Comparison of ENCODE assay signal across 7 mouse cellular contexts in genomic region chrX:9271947-9272459, GRCm38 (mm10). TPM values are rescaled to one million over a fixed set of nuclear protein-coding genes. Genes with fewer than 3 reads are reported as not detected.
DNase-seq lines count a peak whose midpoint lies in the region; ATAC-seq lines count a peak whose summit lies in the region.

No protein-coding gene starts in this region.

- DNase-seq in forebrain, embryonic 10.5 days (ENCODE audit: extremely low spot score, low spot score): no peak
- DNase-seq in cerebellum, adult 9-10 months: no peak
- DNase-seq in embryo, embryonic 9.5 days (ENCODE audit: extremely low spot score): no peak

- H3K27ac ChIP-seq in forebrain, embryonic 10.5 days: peak overlapping the region; percentile 83
- no peak overlapping the region for H3K27ac ChIP-seq in limb, embryonic 13.5 days
- no peak overlapping the region for H3K27ac ChIP-seq in stomach, embryonic 14.5 days (ENCODE audit: low read length)

- H3K36me3 ChIP-seq in megakaryocyte, embryonic 14.5 days (replicated peaks; ENCODE audit: low read length): no peaks in the 10 kb centered on the region
- H3K36me3 ChIP-seq in forebrain, embryonic 10.5 days (replicated peaks): no peaks in the 10 kb centered on the region
- H3K36me3 ChIP-seq in limb, embryonic 13.5 days: no peaks in the 10 kb centered on the region
- H3K36me3 ChIP-seq in stomach, embryonic 14.5 days (ENCODE audit: control insufficient read depth, insufficient read depth, low read length): no peaks in the 10 kb centered on the region

- H3K4me2 ChIP-seq in limb, embryonic 13.5 days (replicated peaks): peak overlapping the region; percentile 63
- peak overlapping the region; percentile 39 for H3K4me2 ChIP-seq in stomach, embryonic 14.5 days (replicated peaks; ENCODE audit: low read depth, low read length)

- peaks cover 6% of the 10 kb centered on the region for H3K27me3 ChIP-seq in megakaryocyte, embryonic 14.5 days (replicated peaks)
- peaks cover 5% of the 10 kb centered on the region; the same call in 1 of the 2 replicates for H3K27me3 ChIP-seq in forebrain, embryonic 10.5 days (ENCODE audit: poor library complexity, severe bottlenecking)
- no peaks in the 10 kb centered on the region for H3K27me3 ChIP-seq in limb, embryonic 13.5 days
- no peaks in the 10 kb centered on the region for H3K27me3 ChIP-seq in stomach, embryonic 14.5 days (ENCODE audit: control insufficient read depth, insufficient read depth, low read length)

- H3K4me1 ChIP-seq in megakaryocyte, embryonic 14.5 days: peaks cover 4% of the 10 kb centered on the region
- H3K4me1 ChIP-seq in forebrain, embryonic 10.5 days: no peaks in the 10 kb centered on the region
- H3K4me1 ChIP-seq in limb, embryonic 13.5 days: no peaks in the 10 kb centered on the region
- H3K4me1 ChIP-seq in stomach, embryonic 14.5 days (ENCODE audit: control insufficient read depth, insufficient read depth, low read length): no peaks in the 10 kb centered on the region

- ATAC-seq in megakaryocyte, adult 5-6 weeks (ENCODE audit: poor library complexity, severe bottlenecking): no peak
- ATAC-seq in limb, embryonic 13.5 days (ENCODE audit: low FRiP score, low read depth): no peak
- no peak; the same call in 1 of the 2 replicates for ATAC-seq in stomach, embryonic 14.5 days (ENCODE audit: insufficient number of reproducible peaks, insufficient read depth, low FRiP score, low read depth)

- H3K9ac ChIP-seq in limb, embryonic 13.5 days: peak overlapping the region; percentile 63
- H3K9ac ChIP-seq in stomach, embryonic 14.5 days (replicated peaks; ENCODE audit: low read depth, low read length): no peak overlapping the region; the same call in 1 of the 2 replicates

- peak overlapping the region; percentile 94 for H3K4me3 ChIP-seq in megakaryocyte, embryonic 14.5 days (replicated peaks)
- H3K4me3 ChIP-seq in forebrain, embryonic 10.5 days: peak overlapping the region; percentile 63
- H3K4me3 ChIP-seq in limb, embryonic 13.5 days: peak overlapping the region; percentile 55
- H3K4me3 ChIP-seq in stomach, embryonic 14.5 days (ENCODE audit: low read depth, low read length): peak overlapping the region; percentile 44

- peaks cover 8% of the 10 kb centered on the region for H3K9me3 ChIP-seq in megakaryocyte, embryonic 14.5 days
- no peaks in the 10 kb centered on the region for H3K9me3 ChIP-seq in forebrain, embryonic 10.5 days
- no peaks in the 10 kb centered on the region for H3K9me3 ChIP-seq in limb, embryonic 13.5 days
- H3K9me3 ChIP-seq in stomach, embryonic 14.5 days (ENCODE audit: control insufficient read depth, low read depth, low read length): no peaks in the 10 kb centered on the region

- WGBS in forebrain, embryonic 10.5 days: 26% methylated on average over 8 of the region's 8 CpGs
- WGBS in limb, embryonic 13.5 days: 16% methylated on average over 8 of the region's 8 CpGs
- WGBS in stomach, embryonic 14.5 days: 24% methylated on average over 8 of the region's 8 CpGs

RNA-seq across cellular contexts. Expression of gene Xk, which starts 0.6 kb away (rescaled TPM):
- 0.53 and 0.78 TPM in 2 replicates for polyA plus RNA-seq in megakaryocyte, embryonic 14.5 days (2012; ENCODE audit: insufficient read depth, low replicate concordance)
- 5.8 and 6.2 TPM in 2 replicates for total RNA-seq in megakaryocyte, adult 5-6 weeks (2015)
- 2.4 and 4.2 TPM in 2 replicates for total RNA-seq in megakaryocyte, adult 5-6 weeks (2017)
- 2.9 and 3.3 TPM in 2 replicates for polyA plus RNA-seq in forebrain, embryonic 10.5 days (2016; fragmentation: Nextera tagmentation; extraction: Ambion mirVana)
- 0.92 and 1.0 TPM in 2 replicates for polyA plus RNA-seq in limb, embryonic 13.5 days (2015; fragmentation: Nextera tagmentation; extraction: Ambion mirVana)
- polyA plus RNA-seq in stomach, embryonic 14.5 days (2014; fragmentation: Nextera tagmentation; extraction: Ambion mirVana): 4.1 and 5.0 TPM in 2 replicates

RNA-seq across cellular contexts. Expression of gene H2al1m, which starts 11.6 kb away (rescaled TPM):
- polyA plus RNA-seq in megakaryocyte, embryonic 14.5 days (2012; ENCODE audit: insufficient read depth, low replicate concordance): not detected in 2 replicates
- not detected in 2 replicates for total RNA-seq in megakaryocyte, adult 5-6 weeks (2015)
- not detected in 2 replicates for total RNA-seq in megakaryocyte, adult 5-6 weeks (2017)
- polyA plus RNA-seq in forebrain, embryonic 10.5 days (2016; fragmentation: Nextera tagmentation; extraction: Ambion mirVana): not detected in 2 replicates
- 0.29 TPM in 1 of 2 replicates, not detected in the other for polyA plus RNA-seq in limb, embryonic 13.5 days (2015; fragmentation: Nextera tagmentation; extraction: Ambion mirVana)
- 1.1 TPM in 1 of 2 replicates, not detected in the other for polyA plus RNA-seq in stomach, embryonic 14.5 days (2014; fragmentation: Nextera tagmentation; extraction: Ambion mirVana)

RNA-seq across cellular contexts. Expression of gene Gm14862, which starts 15.3 kb away (rescaled TPM):
- polyA plus RNA-seq in megakaryocyte, embryonic 14.5 days (2012; ENCODE audit: insufficient read depth, low replicate concordance): not detected in 2 replicates
- total RNA-seq in megakaryocyte, adult 5-6 weeks (2015): not detected in 2 replicates
- not detected in 2 replicates for total RNA-seq in megakaryocyte, adult 5-6 weeks (2017)
- not detected in 2 replicates for polyA plus RNA-seq in forebrain, embryonic 10.5 days (2016; fragmentation: Nextera tagmentation; extraction: Ambion mirVana)
- 0.23 TPM in 1 of 2 replicates, not detected in the other for polyA plus RNA-seq in limb, embryonic 13.5 days (2015; fragmentation: Nextera tagmentation; extraction: Ambion mirVana)
- not detected in 2 replicates for polyA plus RNA-seq in stomach, embryonic 14.5 days (2014; fragmentation: Nextera tagmentation; extraction: Ambion mirVana)

Comparison
In these comparisons a context has a peak if more than half of its experiments do, and no peak if none do; other contexts are left out.
1. H3K4me3 ChIP-seq: peak in every context shown above with its lines; median percentile 94 in megakaryocyte, embryonic 14.5 days; 63 in forebrain, embryonic 10.5 days; 55 in limb, embryonic 13.5 days; 44 in stomach, embryonic 14.5 days.